ENCODE assay signal across 18 mouse cellular contexts in genomic region chr10:97535697-97536096, GRCm38 (mm10). TPM values are rescaled to one million over a fixed set of nuclear protein-coding genes. Genes with fewer than 3 reads are reported as not detected.
DNase-seq lines count a peak whose midpoint lies in the region; ATAC-seq and TF ChIP-seq lines count a peak whose summit lies in the region.
"Had no signal": no experiment of that assay in that cellular context is flagged by ENCODE, and none has a peak within 500 bp of the region (broad histone marks: within the 10 kb centered on the region; RNA-seq: fewer than 3 reads in every experiment).

No protein-coding gene starts in this region.

- no peaks in the 10 kb centered on the region for H3K36me3 ChIP-seq in kidney, embryonic 15.5 days
- no peaks in the 10 kb centered on the region for H3K36me3 ChIP-seq in stomach, embryonic 15.5 days
- H3K36me3 ChIP-seq: heart, embryonic 10.5 days; liver, embryonic 15.5 days had no signal

- H3K4me2 ChIP-seq in kidney, embryonic 15.5 days, result no peak overlapping the region
- H3K4me2 ChIP-seq in stomach, embryonic 15.5 days, result no peak overlapping the region
- H3K4me2 ChIP-seq: forebrain, embryonic 13.5 days; liver, embryonic 15.5 days; midbrain, embryonic 11.5 days had no signal

- H3K27ac ChIP-seq in kidney, embryonic 15.5 days, result peak overlapping the region; percentile 41; the same call in 1 of the 2 replicates
- H3K27ac ChIP-seq in embryonic fibroblast, embryonic 13.5 days (ENCODE audit: insufficient read depth, low read length), result 0 out of 2 replicates have a peak overlapping the region, but pooled peaks have one; percentile 20
- H3K27ac ChIP-seq in stomach, embryonic 15.5 days, result peak overlapping the region; percentile 12; the same call in 1 of the 2 replicates
- H3K27ac ChIP-seq in cerebellum, adult 2 months (ENCODE audit: insufficient read depth, low read length), result no peak overlapping the region
- H3K27ac ChIP-seq: forebrain, embryonic 13.5 days; heart, embryonic 10.5 days; left cerebral cortex, adult 2 months; liver, embryonic 15.5 days had no signal

- no peak for TF ChIP-seq POLR2A in embryonic fibroblast, embryonic 13.5 days (IDR thresholded peaks at IDR 0.05; ENCODE audit: low read depth, low read length)
- TF ChIP-seq POLR2A in cerebellum, adult 2 months (IDR thresholded peaks at IDR 0.05; ENCODE audit: borderline replicate concordance, insufficient read depth, low read length), result no peak

- DNase-seq in kidney, postnatal 14 days, result no peak
- peak; percentile 53 for DNase-seq in 3T3-L1 (ENCODE audit: low read depth, low spot score)
- no peak for DNase-seq in cerebellum, adult 2 months
- no peak for DNase-seq in natural killer cell, adult 2 months (ENCODE audit: low spot score in 2 of 2)
- DNase-seq: adrenal gland, postnatal 10 days; cerebellum, adult 18-20 months; kidney, adult 9 months had no signal

- no peak for TF ChIP-seq CTCF in embryonic fibroblast, embryonic 13.5 days (IDR thresholded peaks at IDR 0.05; ENCODE audit: borderline replicate concordance, insufficient read depth, low read length)
- TF ChIP-seq CTCF in cerebellum, adult 2 months (IDR thresholded peaks at IDR 0.05; ENCODE audit: borderline replicate concordance, insufficient read depth, low read depth, low read length), result no peak

- peak; percentile 43; the same call in 1 of the 2 replicates for ATAC-seq in kidney, embryonic 15.5 days (replicated peaks; ENCODE audit: low FRiP score)
- ATAC-seq in stomach, embryonic 15.5 days (ENCODE audit: insufficient read depth, low FRiP score, low read depth), result no peak
- ATAC-seq: forebrain, embryonic 13.5 days; lung, postnatal 0 days had no signal

- no peaks in the 10 kb centered on the region for H3K4me1 ChIP-seq in kidney, embryonic 15.5 days
- 0 out of 2 replicates have a peak, but pooled peaks cover 5% of the 10 kb centered on the region for H3K4me1 ChIP-seq in embryonic fibroblast, embryonic 13.5 days (ENCODE audit: control insufficient read depth, insufficient read depth, low read length)
- H3K4me1 ChIP-seq in stomach, embryonic 15.5 days, result no peaks in the 10 kb centered on the region
- no peaks in the 10 kb centered on the region for H3K4me1 ChIP-seq in cerebellum, adult 2 months (ENCODE audit: control insufficient read depth, insufficient read depth, low read length)
- H3K4me1 ChIP-seq: forebrain, embryonic 13.5 days; heart, embryonic 10.5 days; liver, embryonic 15.5 days had no signal

- no peaks in the 10 kb centered on the region for H3K27me3 ChIP-seq in kidney, embryonic 15.5 days
- no peaks in the 10 kb centered on the region for H3K27me3 ChIP-seq in stomach, embryonic 15.5 days (replicated peaks)
- H3K27me3 ChIP-seq in cerebellum, adult 2 months (ENCODE audit: control insufficient read depth, insufficient read depth, low read length), result no peaks in the 10 kb centered on the region
- H3K27me3 ChIP-seq: forebrain, embryonic 13.5 days; liver, embryonic 15.5 days had no signal

- no peak overlapping the region for H3K4me3 ChIP-seq in kidney, embryonic 15.5 days (replicated peaks)
- H3K4me3 ChIP-seq in embryonic fibroblast, embryonic 13.5 days (ENCODE audit: insufficient read depth, low read length), result no peak overlapping the region
- H3K4me3 ChIP-seq in stomach, embryonic 15.5 days (replicated peaks), result no peak overlapping the region
- no peak overlapping the region for H3K4me3 ChIP-seq in cerebellum, adult 2 months (replicated peaks; ENCODE audit: insufficient read depth, low read depth, low read length)
- H3K4me3 ChIP-seq: erythroblast, embryonic 14.5 days; forebrain, embryonic 13.5 days; heart, embryonic 10.5 days; left cerebral cortex, adult 2 months; liver, embryonic 15.5 days had no signal

- 51% methylated on average over 4 of the region's 4 CpGs for whole genome bisulfite sequencing in kidney, embryonic 15.5 days
- WGBS in stomach, embryonic 15.5 days, result 50% methylated on average over 4 of the region's 4 CpGs
- WGBS in cerebellum, adult 2 months, result 95% methylated on average over 4 of the region's 4 CpGs

- H3K9me3 ChIP-seq in kidney, embryonic 15.5 days (replicated peaks), result no peaks in the 10 kb centered on the region
- no peaks in the 10 kb centered on the region for H3K9me3 ChIP-seq in stomach, embryonic 15.5 days
- H3K9me3 ChIP-seq: forebrain, embryonic 13.5 days; heart, embryonic 10.5 days; liver, embryonic 15.5 days had no signal

- no peak overlapping the region for H3K9ac ChIP-seq in kidney, embryonic 15.5 days
- no peak overlapping the region for H3K9ac ChIP-seq in stomach, embryonic 15.5 days
- H3K9ac ChIP-seq: forebrain, embryonic 13.5 days; liver, embryonic 15.5 days had no signal

RNA-seq across cellular contexts. Expression of gene Lum, which starts 29.2 kb away (rescaled TPM):
- 75.9 and 101 TPM in 2 replicates for polyA plus RNA-seq in kidney, embryonic 15.5 days (2015; fragmentation: Nextera tagmentation; extraction: Ambion mirVana)
- polyA plus RNA-seq in embryonic fibroblast, embryonic 13.5 days (2011; ENCODE audit: insufficient read length, low read depth, missing spikeins), result 24.9 and 156 TPM in 2 replicates
- polyA plus RNA-seq in stomach, embryonic 15.5 days (2015; fragmentation: Nextera tagmentation; extraction: Ambion mirVana), result 233 and 255 TPM in 2 replicates
- 2.8 and 3.6 TPM in 2 replicates for polyA plus RNA-seq in cerebellum, adult 2 months (2012; rRNA removed)
- polyA plus RNA-seq: C2C12; erythroblast, embryonic 14.5 days had no signal

RNA-seq across cellular contexts. Expression of gene Dcn, which starts 56.3 kb away (rescaled TPM):
- polyA plus RNA-seq in kidney, embryonic 15.5 days (2015; fragmentation: Nextera tagmentation; extraction: Ambion mirVana), result 205 and 303 TPM in 2 replicates
- polyA plus RNA-seq in embryonic fibroblast, embryonic 13.5 days (2011; ENCODE audit: insufficient read length, low read depth, missing spikeins), result 51.0 and 172 TPM in 2 replicates
- 558 and 642 TPM in 2 replicates for polyA plus RNA-seq in stomach, embryonic 15.5 days (2015; fragmentation: Nextera tagmentation; extraction: Ambion mirVana)
- polyA plus RNA-seq in cerebellum, adult 2 months (2012; rRNA removed), result 20.2 and 25.4 TPM in 2 replicates
- polyA plus RNA-seq: erythroblast, embryonic 14.5 days had no signal
